Mouse (Mus musculus): ENCODE measurements around the gene Tbx21. TPM values are rescaled to one million over a fixed set of nuclear protein-coding genes. Genes with fewer than 3 reads are reported as not detected.

Gene Tbx21
- polyA plus RNA-seq, 1 experiment: 0.09 TPM

- no peak for TF ChIP-seq FLI1 (IDR thresholded peaks at IDR 0.05; ENCODE audit: low read length)
- TF ChIP-seq GATA1 (IDR thresholded peaks at IDR 0.05; ENCODE audit: borderline replicate concordance, low read length): no peak
- H3K9me3 ChIP-seq: no peaks in the 10 kb centered on the region
- no peak overlapping the region for H3K4me3 ChIP-seq (replicated peaks)
- H3K36me3 ChIP-seq (replicated peaks; ENCODE audit: low read length): peaks cover 35% of the 10 kb centered on the region
- H3K27me3 ChIP-seq (replicated peaks): peaks cover 63% of the 10 kb centered on the region
- H3K4me1 ChIP-seq: peaks cover 65% of the 10 kb centered on the region
Observed at GRCm38 (mm10) chr11:97133270-97133669, 18.1 kb upstream of the Tbx21 start.

- H3K4me3 ChIP-seq (replicated peaks): no peak overlapping the region
- peaks cover 24% of the 10 kb centered on the region for H3K36me3 ChIP-seq (replicated peaks; ENCODE audit: low read length)
- peaks cover 69% of the 10 kb centered on the region for H3K4me1 ChIP-seq
- H3K27me3 ChIP-seq (replicated peaks): peaks cover 70% of the 10 kb centered on the region
- no peaks in the 10 kb centered on the region for H3K9me3 ChIP-seq
- TF ChIP-seq GATA1 (IDR thresholded peaks at IDR 0.05; ENCODE audit: borderline replicate concordance, low read length) (no peak), FLI1 (IDR thresholded peaks at IDR 0.05; ENCODE audit: low read length) (no peak)
Observed at GRCm38 (mm10) chr11:97132185-97132584, 17.1 kb upstream of the Tbx21 start.

GRCm38 (mm10) chr11:97131683-97132082, 16.6 kb upstream of the Tbx21 start:
- TF ChIP-seq FLI1 (IDR thresholded peaks at IDR 0.05; ENCODE audit: low read length) (no peak), GATA1 (IDR thresholded peaks at IDR 0.05; ENCODE audit: borderline replicate concordance, low read length) (no peak)
- peaks cover 74% of the 10 kb centered on the region for H3K4me1 ChIP-seq

GRCm38 (mm10) chr11:97130318-97130717, 15.2 kb upstream of the Tbx21 start:
- no peaks in the 10 kb centered on the region for H3K9me3 ChIP-seq
- TF ChIP-seq FLI1 (IDR thresholded peaks at IDR 0.05; ENCODE audit: low read length): no peak
- TF ChIP-seq GATA1 (IDR thresholded peaks at IDR 0.05; ENCODE audit: borderline replicate concordance, low read length): no peak
- H3K27me3 ChIP-seq (replicated peaks): peaks cover 80% of the 10 kb centered on the region
- peaks cover 84% of the 10 kb centered on the region for H3K4me1 ChIP-seq
- peak overlapping the region; percentile 19 for H3K4me3 ChIP-seq (replicated peaks)
- peaks cover 7% of the 10 kb centered on the region for H3K36me3 ChIP-seq (replicated peaks; ENCODE audit: low read length)

More at GRCm38 (mm10) chr11:97131683-97132082, 16.6 kb upstream of the Tbx21 start:
- no peak overlapping the region for H3K4me3 ChIP-seq (replicated peaks)
- H3K9me3 ChIP-seq: no peaks in the 10 kb centered on the region
- H3K36me3 ChIP-seq (replicated peaks; ENCODE audit: low read length): peaks cover 19% of the 10 kb centered on the region
- H3K27me3 ChIP-seq (replicated peaks): peaks cover 71% of the 10 kb centered on the region

GRCm38 (mm10) chr11:97128956-97129355, 13.8 kb upstream of the Tbx21 start:
- H3K4me3 ChIP-seq (replicated peaks): no peak overlapping the region
- TF ChIP-seq FLI1 (IDR thresholded peaks at IDR 0.05; ENCODE audit: low read length) (no peak), GATA1 (IDR thresholded peaks at IDR 0.05; ENCODE audit: borderline replicate concordance, low read length) (no peak)
- H3K9me3 ChIP-seq: no peaks in the 10 kb centered on the region
- H3K36me3 ChIP-seq (replicated peaks; ENCODE audit: low read length): no peaks in the 10 kb centered on the region
- H3K4me1 ChIP-seq: peaks cover 87% of the 10 kb centered on the region
- H3K27me3 ChIP-seq (replicated peaks): peaks cover 79% of the 10 kb centered on the region

- Histone ChIP-seq H3K9me3 (no peaks in the 10 kb centered on the region), H3K27me3 (replicated peaks) (peaks cover 68% of the 10 kb centered on the region), H3K4me1 (peaks cover 85% of the 10 kb centered on the region), H3K36me3 (replicated peaks; ENCODE audit: low read length) (no peaks in the 10 kb centered on the region), H3K4me3 (replicated peaks) (peak overlapping the region; percentile 91)
- TF ChIP-seq GATA1 (IDR thresholded peaks at IDR 0.05; ENCODE audit: borderline replicate concordance, low read length): no peak
Observed at GRCm38 (mm10) chr11:97127470-97128223, 12.5 kb upstream of the Tbx21 start.

GRCm38 (mm10) chr11:97126645-97127468, 11.7 kb upstream of the Tbx21 start:
- Histone ChIP-seq H3K36me3 (replicated peaks; ENCODE audit: low read length) (no peaks in the 10 kb centered on the region), H3K4me3 (replicated peaks) (peak overlapping the region; percentile 91), H3K27me3 (replicated peaks) (peaks cover 68% of the 10 kb centered on the region), H3K9me3 (no peaks in the 10 kb centered on the region), H3K4me1 (peaks cover 78% of the 10 kb centered on the region)
- TF ChIP-seq GATA1 (IDR thresholded peaks at IDR 0.05; ENCODE audit: borderline replicate concordance, low read length): no peak
- TF ChIP-seq FLI1 (IDR thresholded peaks at IDR 0.05; ENCODE audit: low read length): no peak

GRCm38 (mm10) chr11:97124266-97125036, 9.3 kb upstream of the Tbx21 start:
- peaks cover 66% of the 10 kb centered on the region for H3K4me1 ChIP-seq
- H3K4me3 ChIP-seq (replicated peaks): no peak overlapping the region
- H3K9me3 ChIP-seq: no peaks in the 10 kb centered on the region
- H3K36me3 ChIP-seq (replicated peaks; ENCODE audit: low read length): no peaks in the 10 kb centered on the region
- peaks cover 66% of the 10 kb centered on the region for H3K27me3 ChIP-seq (replicated peaks)
- no peak for TF ChIP-seq FLI1 (IDR thresholded peaks at IDR 0.05; ENCODE audit: low read length)
- TF ChIP-seq GATA1 (IDR thresholded peaks at IDR 0.05; ENCODE audit: borderline replicate concordance, low read length): no peak

- H3K4me3 ChIP-seq (replicated peaks): no peak overlapping the region
- H3K36me3 ChIP-seq (replicated peaks; ENCODE audit: low read length): no peaks in the 10 kb centered on the region
- H3K27me3 ChIP-seq (replicated peaks): peaks cover 70% of the 10 kb centered on the region
- H3K9me3 ChIP-seq: no peaks in the 10 kb centered on the region
- H3K4me1 ChIP-seq: peaks cover 55% of the 10 kb centered on the region
- no peak for TF ChIP-seq FLI1 (IDR thresholded peaks at IDR 0.05; ENCODE audit: low read length)
- TF ChIP-seq GATA1 (IDR thresholded peaks at IDR 0.05; ENCODE audit: borderline replicate concordance, low read length): no peak
Observed at GRCm38 (mm10) chr11:97123282-97123890, 8.3 kb upstream of the Tbx21 start.
